Mouse (Mus musculus) CD8-positive naive resting alpha-beta T cell, adult 57 days (primary cell): ENCODE measurements around the gene Depdc7. TPM values are rescaled to one million over a fixed set of nuclear protein-coding genes. Genes with fewer than 3 reads are reported as not detected.

Source experiments
- total RNA-seq: library from RNA; stranded (reverse); gene quantifications from one replicate; pipeline ENCODE4 v1.2.4, GENCODE M21; 2023

The Depdc7 gene
- total RNA-seq: not detected

DNA sequence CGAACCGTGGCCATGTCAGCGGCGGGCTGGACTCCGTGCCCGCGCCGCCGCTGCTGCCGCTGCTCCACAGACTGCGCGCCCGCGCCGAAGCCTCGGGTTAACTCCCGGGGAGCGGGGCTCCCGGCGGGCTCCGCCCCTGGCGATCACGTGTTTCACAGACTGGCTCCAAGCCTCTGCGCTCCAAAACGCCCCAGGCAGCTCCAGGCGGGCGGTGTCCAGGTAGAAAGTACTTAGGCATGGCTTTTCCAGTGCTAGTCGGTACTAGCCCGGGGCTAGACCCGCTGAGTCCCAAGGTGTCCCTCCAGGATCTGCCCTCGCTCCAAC lies at the start of gene Depdc7:
Depdc7 (minus strand) TSS at position 138 of the 324 bp plus-strand sequence.

GRCm38 (mm10) chr2:104716279-104716678 lies 26.4 kb downstream of the Depdc7 start, which contains the start of gene Pin1rt1:
Gene Pin1rt1 (minus strand): TSS chr2:104716379.

DNA sequence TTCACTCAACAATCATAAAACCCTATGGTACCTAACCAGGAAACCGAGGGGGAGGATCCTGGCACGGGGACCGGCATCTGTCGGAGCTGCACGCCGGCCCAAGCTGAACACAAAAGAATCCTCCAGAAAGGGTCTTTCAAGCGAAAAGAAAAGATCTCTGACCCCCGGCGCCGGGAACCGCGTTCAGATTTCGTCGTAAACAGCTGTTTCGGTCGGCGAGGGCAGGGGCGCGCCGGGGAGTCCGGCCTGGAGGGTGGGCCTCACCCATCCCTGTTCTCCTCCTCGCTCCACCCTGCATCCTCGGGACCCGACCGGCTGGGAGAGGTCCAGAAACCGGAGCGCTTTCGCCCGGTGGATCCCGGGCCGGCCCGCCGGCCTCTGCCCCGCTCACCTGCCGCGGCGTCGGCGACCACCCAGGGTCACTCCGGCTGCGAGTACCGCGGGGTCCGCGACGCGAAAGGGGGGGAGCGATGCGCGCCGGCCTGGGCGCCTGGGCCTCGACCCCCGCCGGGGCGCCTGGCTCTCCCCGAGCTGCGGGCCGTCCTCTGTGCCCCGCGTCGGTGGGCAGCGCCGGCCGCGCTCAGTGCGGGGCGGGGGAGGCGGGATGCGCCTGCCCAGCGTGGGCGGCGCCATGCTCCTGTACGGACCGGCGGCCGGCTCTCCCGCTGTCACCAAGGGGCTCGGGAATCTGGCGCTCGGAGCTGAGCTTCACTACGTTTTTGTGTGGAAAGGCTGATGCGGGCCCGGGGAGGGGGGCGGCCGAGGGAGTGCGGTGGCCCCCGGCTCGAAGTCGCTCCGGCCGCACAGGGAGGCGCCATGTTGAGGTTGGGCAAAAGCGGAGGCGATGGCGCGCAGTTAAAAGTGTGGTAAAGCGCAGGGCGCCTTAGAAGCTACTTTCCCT lies 30.8 kb downstream of the Depdc7 start, which contains the start of gene Tcp11l1:
Tcp11l1 (minus strand) TSS at position 585 of the 901 bp plus-strand sequence.

Other genes starting within 250 kb of the Depdc7 start
- 52.3 TPM for gene Hipk3, start 248.4 kb downstream of the Depdc7 start, total RNA-seq
- gene Cstf3, start 152.4 kb downstream of the Depdc7 start, total RNA-seq: 58.8 TPM
- 2.8 TPM for gene Tcp11l1, start 30.7 kb downstream of the Depdc7 start, total RNA-seq
- not detected for gene Pin1rt1, start 26.5 kb downstream of the Depdc7 start, total RNA-seq
- gene Qser1, start 73.9 kb upstream of the Depdc7 start, total RNA-seq: 8.5 TPM
- 8.9 TPM for gene Prrg4, start 107.0 kb upstream of the Depdc7 start, total RNA-seq
- not detected for gene Ccdc73, start 124.9 kb upstream of the Depdc7 start, total RNA-seq